Mouse (Mus musculus): ENCODE measurements around the gene Tfcp2l1.
"Not testable (repeated sequence)": the region's sequence is repeated elsewhere in the genome, so short reads cannot be mapped to it uniquely, and the experiment has no call there.

The Tfcp2l1 gene

DNA sequence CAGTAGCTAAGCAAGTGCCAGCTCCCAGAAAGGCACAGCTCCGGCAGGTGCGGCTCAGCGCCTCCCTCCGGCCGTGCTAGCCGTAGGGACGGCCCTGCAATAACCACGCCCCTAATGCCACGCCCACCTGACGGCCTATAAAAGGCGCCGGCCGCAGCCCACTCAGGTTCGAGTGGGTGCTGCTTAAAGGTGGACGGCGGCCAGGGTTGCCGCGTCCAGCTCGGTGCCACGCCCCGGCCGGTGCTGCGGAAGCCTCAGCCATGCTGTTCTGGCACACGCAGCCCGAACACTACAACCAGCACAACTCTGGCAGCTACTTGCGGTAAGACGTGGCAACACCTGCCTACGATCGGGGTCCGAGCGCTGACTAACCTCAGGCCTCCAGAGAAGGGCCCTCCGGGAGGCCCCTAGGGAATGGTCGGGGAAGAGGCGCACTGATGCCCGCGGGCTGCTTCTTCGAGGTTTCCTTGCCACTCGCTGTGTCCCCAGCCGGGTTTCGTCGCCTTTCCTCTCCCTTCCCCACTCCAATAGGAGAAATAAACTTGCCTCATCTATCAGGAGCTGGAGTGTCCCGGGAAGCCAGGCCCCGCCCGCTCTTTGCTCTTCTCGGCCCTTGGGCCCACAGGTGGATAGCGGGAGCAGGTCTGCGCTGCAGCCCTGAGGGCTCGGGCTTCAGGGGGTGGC is at the start of gene Tfcp2l1:
TSS of gene Tfcp2l1 (plus strand) at position 165 of the 684 bp plus-strand sequence.
- DNase-seq: peak; percentile 80

GRCm38 (mm10) chr1:118580174-118580702 is 47.5 kb upstream of the Tfcp2l1 start:
- DNase-seq: no peak

GRCm38 (mm10) chr1:118581179-118581578 is 46.6 kb upstream of the Tfcp2l1 start:
- DNase-seq: no peak

- DNase-seq: peak; percentile 32
Measured at GRCm38 (mm10) chr1:118589721-118590120, 38.0 kb upstream of the Tfcp2l1 start.

DNA sequence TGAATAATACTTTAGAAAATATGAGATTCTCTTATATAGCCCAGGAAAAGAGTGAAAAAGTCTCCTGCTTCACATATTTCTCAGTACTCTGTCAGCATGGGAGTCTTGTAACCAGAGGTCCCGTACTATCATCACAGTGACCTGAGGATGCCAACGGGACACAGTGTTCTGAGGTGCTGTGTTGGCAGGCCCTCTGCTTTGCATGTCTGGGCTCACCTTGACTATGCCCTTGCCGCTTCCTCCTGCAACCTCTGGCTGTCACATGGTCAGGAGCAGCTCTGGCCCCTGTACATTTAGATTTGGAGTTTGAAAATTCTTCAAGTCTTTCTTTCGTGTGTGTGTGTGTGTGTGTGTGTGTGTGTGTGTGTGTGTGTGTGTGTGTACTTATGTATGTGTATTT is 34.8 kb upstream of the Tfcp2l1 start:
- DNase-seq: no peak

- DNase-seq: no peak
Measured at GRCm38 (mm10) chr1:118595395-118595794, 32.4 kb upstream of the Tfcp2l1 start.

- no peak for DNase-seq
Measured at GRCm38 (mm10) chr1:118597475-118598213, 30.1 kb upstream of the Tfcp2l1 start.

DNA sequence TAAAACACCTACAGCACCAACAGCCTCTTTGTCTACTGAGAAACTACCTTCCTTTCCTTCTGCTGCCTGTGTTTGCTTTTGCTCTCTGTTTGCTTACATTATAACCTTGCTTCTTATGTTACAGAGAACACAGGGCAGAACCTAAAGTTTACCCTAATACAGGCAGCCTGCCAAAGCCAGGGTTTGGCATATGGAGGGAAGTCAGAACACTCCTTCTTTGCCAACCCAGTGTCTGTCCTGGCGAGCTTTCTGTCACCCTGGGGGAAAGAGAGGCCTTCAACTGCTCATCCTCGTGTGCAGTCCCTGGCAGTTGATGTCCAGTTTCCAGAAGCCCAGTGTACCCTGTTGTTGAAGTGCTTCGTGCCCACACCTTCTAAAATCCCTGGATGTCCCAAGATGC is 29.4 kb upstream of the Tfcp2l1 start:
- DNase-seq: no peak

DNA sequence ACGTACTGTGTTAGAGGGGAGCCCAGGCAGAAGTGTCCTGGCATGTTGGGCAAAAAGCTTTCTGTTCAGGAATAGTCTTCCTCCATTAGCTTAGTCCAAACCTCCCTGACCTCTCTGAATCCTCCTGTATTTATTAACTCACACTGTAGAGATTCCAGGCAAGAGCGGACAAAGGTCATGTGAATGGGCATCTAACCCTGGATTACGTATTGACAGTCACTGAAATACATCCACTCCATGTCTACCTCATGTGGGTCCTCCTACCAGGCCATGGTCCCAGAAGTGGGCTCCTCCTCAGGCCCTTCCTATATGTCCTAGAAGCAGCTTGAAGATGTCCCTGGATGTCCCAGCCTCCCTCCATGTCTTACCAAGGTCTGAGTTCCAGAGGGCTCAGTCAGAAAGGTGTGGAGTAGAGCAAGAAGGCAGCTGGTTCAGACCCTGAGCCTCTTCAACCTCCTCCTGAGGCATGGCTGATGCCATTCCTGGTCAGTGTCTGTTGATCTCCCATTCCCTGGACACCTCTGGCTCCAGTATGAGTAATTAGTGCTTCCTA is 14.0 kb upstream of the Tfcp2l1 start:
- no peak for DNase-seq

GRCm38 (mm10) chr1:118621055-118621454 is 6.7 kb upstream of the Tfcp2l1 start:
- not testable (repeated sequence) for DNase-seq

GRCm38 (mm10) chr1:118622857-118623256 is 4.9 kb upstream of the Tfcp2l1 start:
- no peak for DNase-seq

DNA sequence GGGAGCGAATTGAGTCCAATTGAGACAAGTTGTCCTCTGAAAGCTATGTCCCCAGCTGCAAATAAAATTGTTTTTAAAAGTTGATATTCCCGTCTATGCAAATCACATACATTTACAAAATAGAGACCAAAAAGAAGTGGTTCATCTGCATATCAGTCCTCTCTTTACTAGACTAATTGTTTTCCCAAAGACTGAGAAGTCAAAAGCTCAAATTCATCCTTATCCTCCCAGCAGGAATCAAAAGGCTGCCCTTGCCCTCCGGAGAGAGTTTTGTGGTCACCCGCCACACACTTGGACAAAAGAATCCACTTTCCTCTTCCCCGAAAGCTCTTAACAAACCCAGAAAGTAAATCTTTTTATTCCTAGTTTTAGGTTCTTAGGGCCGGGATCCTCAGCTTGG is 2.3 kb upstream of the Tfcp2l1 start:
- no peak for DNase-seq

GRCm38 (mm10) chr1:118625921-118626320 is 1.8 kb upstream of the Tfcp2l1 start:
- DNase-seq: no peak

GRCm38 (mm10) chr1:118626452-118626851 is 1.3 kb upstream of the Tfcp2l1 start:
- no peak for DNase-seq

GRCm38 (mm10) chr1:118633415-118633980 is 5.8 kb downstream of the Tfcp2l1 start:
- no peak for DNase-seq

- no peak for DNase-seq
Measured at GRCm38 (mm10) chr1:118642296-118642999, 14.7 kb downstream of the Tfcp2l1 start.

- DNase-seq: no peak
Measured at GRCm38 (mm10) chr1:118643138-118643979, 15.6 kb downstream of the Tfcp2l1 start.

GRCm38 (mm10) chr1:118645701-118646100 is 18.0 kb downstream of the Tfcp2l1 start:
- no peak for DNase-seq

- DNase-seq: no peak
Measured at GRCm38 (mm10) chr1:118648015-118648414, 20.3 kb downstream of the Tfcp2l1 start.

DNA sequence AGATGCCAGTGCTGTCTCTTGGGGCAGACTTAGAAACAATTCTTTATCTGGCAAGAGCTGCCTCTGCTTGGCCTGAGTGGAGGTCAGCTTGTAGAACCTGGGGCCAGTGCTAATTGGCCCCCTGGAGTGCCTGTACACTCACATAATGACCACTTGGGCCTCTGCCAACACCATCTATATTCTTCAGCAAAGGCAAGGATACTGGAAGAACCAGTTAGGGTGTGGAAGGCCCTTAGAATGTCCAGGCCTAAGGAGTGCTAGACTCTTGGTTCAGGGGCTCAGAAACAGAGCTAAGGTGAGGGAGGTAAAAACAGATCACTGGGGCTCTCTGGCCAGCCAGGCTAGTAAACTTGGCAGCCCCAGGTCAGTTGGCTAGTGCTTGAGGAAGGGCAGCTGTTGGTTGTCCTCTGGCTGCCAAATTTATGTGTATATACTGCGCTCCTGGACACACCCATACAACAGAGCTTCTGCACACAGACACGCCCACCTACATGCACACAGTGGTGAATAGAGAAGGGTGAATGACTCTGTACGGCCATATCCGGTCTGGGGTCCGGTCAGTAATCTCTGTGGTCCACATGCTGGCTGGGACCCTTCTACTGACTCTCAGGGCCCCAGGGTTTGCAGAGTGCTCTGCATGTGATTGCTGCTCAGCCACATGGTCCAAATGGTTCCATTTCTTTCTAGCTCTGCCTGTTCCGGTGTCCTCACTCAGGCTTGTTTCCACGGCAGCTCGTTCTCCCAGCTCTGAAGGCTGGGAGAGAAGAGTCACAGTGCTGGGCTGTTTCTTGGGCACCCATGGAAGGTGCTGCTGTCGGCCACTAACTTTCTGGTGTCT is 22.4 kb downstream of the Tfcp2l1 start:
- DNase-seq: peak; percentile 44

DNA sequence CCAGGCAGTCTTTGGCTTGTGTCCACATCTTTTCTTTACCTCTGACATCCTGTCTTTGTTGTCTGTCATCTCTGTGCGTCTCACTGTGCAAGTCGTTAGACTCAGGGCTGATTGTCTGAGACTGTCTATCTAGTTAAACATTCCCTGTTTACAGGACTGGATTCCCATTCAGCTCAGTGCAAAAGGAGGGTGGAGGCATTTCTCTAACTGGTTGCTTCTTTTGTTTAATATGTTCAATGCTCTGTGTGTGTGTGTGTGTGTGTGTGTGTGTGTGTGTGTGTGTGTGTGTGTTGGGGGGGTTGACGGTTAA is 23.0 kb downstream of the Tfcp2l1 start:
- DNase-seq: peak; percentile 23

Data from retina, postnatal 1 day (tissue).